Mouse (Mus musculus) midbrain, postnatal 0 days (tissue): ENCODE measurements at regions not wholly inside any gene's neighbourhood (a gene's known extent, or its start where the extent isn't known, plus 50 kb on each side); places are given as distances from the start of the nearest gene placed in this dataset.

Source experiments
- ATAC-seq: fragments of 200-750 bp; cut with Nextera tagmentation; 2 replicates; pipeline ENCODE4 v1.8.0; 2017; ENCODE audit warnings: moderate number of reproducible peaks, mild to moderate bottlenecking, moderate TSS enrichment, moderate library complexity; ENCODE audit not compliant: low FRiP score
- DNase-seq: peaks from one replicate; pipeline ENCODE4 v3.0.0-alpha.2; 2015; ENCODE audit warnings: low spot score
- H3K27ac ChIP-seq: fragments of 300-500 bp; sonication (generic); 2 replicates; pipeline ENCODE4 v1.5.1; 2014; ENCODE audit warnings: low read depth, mild to moderate bottlenecking, low read length, mixed read lengths
- H3K27me3 ChIP-seq: fragments of 300-500 bp; sonication (generic); 2 replicates; pipeline ENCODE4 v1.6.1; 2014; ENCODE audit warnings: low read length, control low read depth, mixed read lengths; ENCODE audit not compliant: insufficient read depth
- H3K36me3 ChIP-seq: fragments of 300-500 bp; sonication (generic); 2 replicates; pipeline ENCODE4 v1.6.1; 2014; ENCODE audit warnings: low read length, control low read depth, mixed read lengths; ENCODE audit not compliant: insufficient read depth
- H3K4me1 ChIP-seq: fragments of 300-500 bp; sonication (generic); 2 replicates; pipeline ENCODE4 v1.6.1; 2014; ENCODE audit warnings: mild to moderate bottlenecking, control low read depth, antibody characterized with exemption, low read length, mixed read lengths; ENCODE audit not compliant: insufficient read depth
- H3K4me2 ChIP-seq: fragments of 300-500 bp; sonication (generic); 2 replicates; pipeline ENCODE4 v1.6.1; 2014; ENCODE audit warnings: low read depth, mild to moderate bottlenecking, low read length, mixed read lengths; ENCODE audit not compliant: poor library complexity, severe bottlenecking
- H3K4me3 ChIP-seq: fragments of 300-500 bp; sonication (generic); 2 replicates; pipeline ENCODE4 v1.5.1; 2014; ENCODE audit warnings: low read depth, mild to moderate bottlenecking, low read length, moderate library complexity
- H3K9ac ChIP-seq: fragments of 300-500 bp; sonication (generic); replicated peaks from 2 replicates; pipeline ENCODE4 v1.6.1; 2014; ENCODE audit warnings: mild to moderate bottlenecking, low read length, moderate library complexity, mixed read lengths; ENCODE audit not compliant: poor library complexity, severe bottlenecking
- H3K9me3 ChIP-seq: fragments of 300-500 bp; sonication (generic); 2 replicates; pipeline ENCODE4 v1.6.1; 2016; ENCODE audit warnings: low read length, control low read depth
- CTCF ChIP-seq: IDR thresholded peaks from 2 replicates; pipeline ENCODE4 v1.5.1; 2016; ENCODE audit warnings: antibody characterized with exemption, mild to moderate bottlenecking
- WGBS: fragments of 180-500 bp; shearing (Covaris S2); extraction: QIAGEN DNeasy Blood & Tissue Kit; methylation state at CpG from one replicate; pipeline ENCODE4 v1.1.7; 2014; 5-methylcytosine and 5-hydroxymethylcytosine counted together

GRCm38 (mm10) chr10:66819517-66819916 is 276.4 kb upstream of the Jmjd1c start:
- ATAC-seq (no peak), DNase-seq (no peak)
- 87% methylated on average over 8 of the region's 8 CpGs for WGBS
- no peak for TF ChIP-seq CTCF
- H3K4me3 ChIP-seq = no peak overlapping the region
- H3K4me2 ChIP-seq = no peak overlapping the region
- no peaks in the 10 kb centered on the region for H3K27me3 ChIP-seq
- 0 out of 2 replicates have a peak, but pooled peaks cover 3% of the 10 kb centered on the region for H3K9me3 ChIP-seq
- H3K4me1 ChIP-seq = no peaks in the 10 kb centered on the region
- H3K27ac ChIP-seq = no peak overlapping the region
- no peaks in the 10 kb centered on the region for H3K36me3 ChIP-seq
- no peak overlapping the region for H3K9ac ChIP-seq

- WGBS = 86% methylated on average over 3 of the region's 3 CpGs
- Histone ChIP-seq H3K9me3 (0 out of 2 replicates have a peak, but pooled peaks cover 3% of the 10 kb centered on the region), H3K36me3 (no peaks in the 10 kb centered on the region), H3K9ac (no peak overlapping the region), H3K4me2 (no peak overlapping the region), H3K27me3 (no peaks in the 10 kb centered on the region), H3K4me3 (no peak overlapping the region), H3K27ac (no peak overlapping the region), H3K4me1 (no peaks in the 10 kb centered on the region)
- DNase-seq (no peak), ATAC-seq (no peak)
- no peak for TF ChIP-seq CTCF
Measured at GRCm38 (mm10) chr10:66825737-66826136, 270.2 kb upstream of the Jmjd1c start.

GRCm38 (mm10) chr10:66826327-66826726 is 269.6 kb upstream of the Jmjd1c start:
- no peak for TF ChIP-seq CTCF
- H3K27ac ChIP-seq = no peak overlapping the region
- 78% methylated on average over 3 of the region's 3 CpGs for WGBS
- no peak overlapping the region for H3K4me3 ChIP-seq
- H3K36me3 ChIP-seq = no peaks in the 10 kb centered on the region
- no peak overlapping the region for H3K4me2 ChIP-seq
- H3K4me1 ChIP-seq = no peaks in the 10 kb centered on the region
- no peaks in the 10 kb centered on the region for H3K27me3 ChIP-seq
- H3K9me3 ChIP-seq = 0 out of 2 replicates have a peak, but pooled peaks cover 3% of the 10 kb centered on the region
- no peak for DNase-seq
- ATAC-seq = no peak
- no peak overlapping the region for H3K9ac ChIP-seq

GRCm38 (mm10) chr10:66834974-66835373 is 261.0 kb upstream of the Jmjd1c start:
- Histone ChIP-seq H3K9me3 (no peaks in the 10 kb centered on the region), H3K4me3 (no peak overlapping the region), H3K9ac (no peak overlapping the region), H3K27ac (no peak overlapping the region), H3K4me2 (no peak overlapping the region), H3K36me3 (no peaks in the 10 kb centered on the region), H3K27me3 (no peaks in the 10 kb centered on the region), H3K4me1 (no peaks in the 10 kb centered on the region)
- peak; percentile 19; the same call in 1 of the 2 replicates for TF ChIP-seq CTCF
- no peak for DNase-seq
- no peak for ATAC-seq
- 70% methylated on average over 4 of the region's 4 CpGs for WGBS

- Histone ChIP-seq H3K27me3 (no peaks in the 10 kb centered on the region), H3K4me2 (no peak overlapping the region), H3K9ac (no peak overlapping the region), H3K4me1 (no peaks in the 10 kb centered on the region), H3K9me3 (no peaks in the 10 kb centered on the region), H3K4me3 (no peak overlapping the region), H3K36me3 (no peaks in the 10 kb centered on the region), H3K27ac (no peak overlapping the region)
- no peak for TF ChIP-seq CTCF
- DNase-seq = no peak
- 52% methylated on average over 9 of the region's 9 CpGs for WGBS
- no peak for ATAC-seq
Measured at GRCm38 (mm10) chr10:66839058-66839457, 256.9 kb upstream of the Jmjd1c start.

- no peak overlapping the region for H3K4me3 ChIP-seq
- DNase-seq = no peak
- H3K27ac ChIP-seq = no peak overlapping the region
- no peak overlapping the region for H3K4me2 ChIP-seq
- no peak for TF ChIP-seq CTCF
- no peaks in the 10 kb centered on the region for H3K9me3 ChIP-seq
- no peaks in the 10 kb centered on the region for H3K4me1 ChIP-seq
- no peak for ATAC-seq
- no peaks in the 10 kb centered on the region for H3K27me3 ChIP-seq
- 77% methylated on average over 2 of the region's 2 CpGs for WGBS
- no peak overlapping the region for H3K9ac ChIP-seq
- no peaks in the 10 kb centered on the region for H3K36me3 ChIP-seq
Measured at GRCm38 (mm10) chr10:66843258-66843657, 252.7 kb upstream of the Jmjd1c start.
